Mouse (Mus musculus) activated CD4-positive, CD25-positive, alpha-beta regulatory T cell, adult 4 months (primary cell): ENCODE results near the gene Gm20388. TPM values are rescaled to one million over a fixed set of nuclear protein-coding genes. Genes with fewer than 3 reads are reported as not detected.

ENCODE experiments used
- ATAC-seq: one replicate; pipeline ENCODE4 v1.8.0; 2017
- polyA plus RNA-seq, 2 experiments: library from polyadenylated mRNA; unstranded; fragments of 100-300 nt; shearing (Covaris generic); gene quantifications; one replicate each; pipeline ENCODE4 v1.2.1; 2017

Gene Gm20388
- polyA plus RNA-seq, 2 experiments from 2014 or later = 9.9 to 12.3 TPM

DNA sequence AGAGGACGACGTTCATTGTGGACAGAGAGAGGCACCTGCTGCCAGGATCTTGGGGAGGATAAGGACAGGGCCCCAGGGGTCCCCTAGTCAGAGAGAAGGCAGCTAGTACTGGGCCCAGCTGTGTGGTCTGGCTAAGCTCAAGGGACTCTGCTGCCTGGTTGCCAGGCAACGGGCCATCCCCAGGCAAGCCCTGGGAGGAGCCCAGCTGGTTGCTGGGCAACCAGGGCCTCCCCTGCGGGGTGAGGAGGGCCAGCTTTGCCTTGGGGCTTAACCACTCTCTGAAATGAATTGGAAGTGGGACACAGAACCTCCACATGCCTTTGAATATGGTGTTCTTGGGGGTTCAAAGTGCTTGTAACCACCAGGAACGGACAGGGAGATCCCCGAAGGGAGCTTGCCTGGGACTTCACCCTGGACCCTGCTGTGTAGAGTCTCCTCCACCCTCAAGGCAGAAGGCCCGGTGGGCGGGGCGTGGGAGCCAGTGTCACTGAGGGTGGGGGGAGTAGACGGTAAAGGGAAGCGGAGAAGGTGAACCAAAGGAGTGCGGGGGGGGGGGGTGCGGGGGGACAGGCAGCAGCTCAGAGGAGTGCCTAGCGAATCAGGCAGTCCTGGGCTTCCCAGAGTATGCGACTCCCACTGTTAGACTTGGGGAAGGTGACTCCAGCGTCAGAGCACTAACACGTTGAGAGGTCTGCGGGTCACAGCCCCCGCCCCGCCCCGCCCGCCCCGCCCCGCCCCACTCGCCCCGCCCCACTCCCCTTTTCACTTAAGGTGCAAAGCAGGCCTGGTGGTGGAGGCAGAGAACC lies 266.9 kb downstream of the Gm20388 start, which contains the start of gene Fam92b:
Gene Fam92b (minus strand): TSS at position 149 of the 806 bp plus-strand sequence.
- no peak for ATAC-seq

DNA sequence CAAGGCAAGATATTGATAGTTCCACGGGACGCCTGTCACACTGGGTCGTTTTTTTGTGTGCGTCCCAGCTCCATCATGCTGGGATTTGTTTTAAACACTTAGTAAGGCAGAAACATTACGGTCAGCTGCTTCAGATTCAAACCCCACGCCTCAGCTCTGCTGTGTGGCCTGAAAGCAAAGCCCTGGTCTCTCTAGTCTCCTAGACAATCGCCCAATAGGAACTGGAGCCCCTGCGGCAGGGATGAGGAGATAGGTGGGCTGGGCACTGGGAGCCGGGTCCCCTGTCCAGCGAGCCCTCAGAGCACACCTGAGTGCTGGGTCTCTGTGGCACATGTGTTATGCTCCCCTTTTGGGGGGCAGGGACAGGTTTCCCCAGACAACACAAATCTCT lies 267.5 kb downstream of the Gm20388 start:
- ATAC-seq = no peak

DNA sequence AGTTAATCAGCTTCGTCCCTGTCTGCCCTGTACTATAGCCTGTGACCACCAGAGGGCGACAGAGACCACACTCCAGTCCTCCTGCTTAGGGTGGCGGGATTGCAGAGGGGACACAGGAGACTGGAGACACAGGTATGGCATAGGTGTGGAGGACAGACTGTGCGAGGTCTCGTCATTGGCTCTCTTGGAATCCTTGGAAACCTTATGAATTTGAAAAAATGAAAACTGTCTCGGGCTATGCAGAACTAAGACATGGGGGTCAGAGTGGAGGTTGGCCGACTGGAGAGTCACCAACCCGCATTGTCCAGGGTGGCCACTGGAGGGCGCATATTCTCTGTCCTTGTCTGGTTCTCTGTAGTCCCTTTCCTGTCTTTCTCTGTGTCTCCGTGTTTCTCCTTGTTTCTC lies 268.4 kb downstream of the Gm20388 start:
- ATAC-seq = peak; percentile 74

DNA sequence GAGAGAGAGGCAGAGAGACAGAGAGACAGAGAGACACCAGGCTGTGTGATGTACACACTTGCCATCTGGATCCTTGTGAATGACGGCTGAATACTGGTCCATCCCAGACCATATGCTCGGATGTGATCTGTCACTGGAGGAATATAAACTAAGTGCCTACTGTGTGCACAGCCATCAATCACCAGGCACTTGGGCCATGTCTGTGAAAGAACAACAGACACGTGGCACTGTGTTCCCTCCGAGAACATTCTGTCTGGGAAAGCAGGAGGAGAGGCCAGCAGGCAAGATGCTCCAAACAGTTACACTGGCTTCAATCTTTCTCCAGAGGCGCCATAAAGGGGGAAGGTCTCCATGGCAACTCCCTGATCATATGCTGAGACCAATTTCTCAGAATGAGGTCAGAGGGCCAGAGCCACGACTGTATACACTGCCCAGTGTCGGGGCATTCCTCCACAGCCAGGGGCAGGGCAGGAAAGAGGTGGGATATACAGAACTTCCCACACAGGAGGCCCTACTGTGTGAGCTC lies 269.9 kb downstream of the Gm20388 start:
- no peak for ATAC-seq

DNA sequence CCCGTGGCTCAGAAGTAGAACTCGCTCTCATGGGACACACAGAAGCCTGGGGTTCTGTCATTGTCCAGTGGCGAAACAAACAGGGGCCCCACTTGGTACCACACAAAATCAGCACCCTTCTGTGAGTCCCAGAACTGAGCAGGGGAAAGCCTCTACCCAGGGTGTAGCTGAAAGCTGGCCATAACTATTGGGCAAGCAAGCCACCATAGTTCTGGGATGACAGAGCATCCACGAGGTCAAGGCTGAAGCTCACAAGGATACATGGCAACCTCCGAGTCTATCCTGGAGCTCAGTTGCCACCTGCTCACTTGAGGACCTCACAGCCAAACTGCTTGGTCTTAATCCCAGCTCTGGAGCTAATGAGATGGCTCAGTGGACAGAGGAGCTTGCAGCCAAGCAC lies 270.6 kb downstream of the Gm20388 start:
- ATAC-seq = no peak

DNA sequence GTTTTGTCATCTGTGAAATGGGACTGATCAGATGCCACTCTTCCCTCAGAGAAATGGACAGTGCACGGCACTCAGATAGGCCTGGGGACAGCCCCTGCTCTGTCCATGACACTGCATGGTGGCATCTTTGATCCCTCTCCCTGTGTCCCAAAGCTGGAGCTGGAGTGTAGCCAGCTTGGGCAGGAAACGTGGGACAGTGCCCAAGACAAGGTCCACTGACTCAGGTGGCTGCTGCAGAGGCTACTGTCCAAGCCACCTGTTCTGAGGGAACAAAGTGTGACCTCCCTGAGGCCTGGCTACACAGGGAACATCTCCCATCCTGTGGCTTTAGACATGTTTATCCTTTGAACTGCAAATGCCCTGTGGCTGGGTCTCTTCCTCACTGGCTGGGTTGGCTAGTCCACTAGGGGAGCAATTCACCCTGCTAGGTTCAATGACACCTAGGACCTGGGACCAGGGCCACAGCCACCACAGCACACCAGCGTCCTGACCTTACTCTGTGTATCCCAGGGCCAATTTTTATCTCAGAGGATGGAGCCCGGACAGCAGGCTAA lies 271.3 kb downstream of the Gm20388 start:
- no peak for ATAC-seq

DNA sequence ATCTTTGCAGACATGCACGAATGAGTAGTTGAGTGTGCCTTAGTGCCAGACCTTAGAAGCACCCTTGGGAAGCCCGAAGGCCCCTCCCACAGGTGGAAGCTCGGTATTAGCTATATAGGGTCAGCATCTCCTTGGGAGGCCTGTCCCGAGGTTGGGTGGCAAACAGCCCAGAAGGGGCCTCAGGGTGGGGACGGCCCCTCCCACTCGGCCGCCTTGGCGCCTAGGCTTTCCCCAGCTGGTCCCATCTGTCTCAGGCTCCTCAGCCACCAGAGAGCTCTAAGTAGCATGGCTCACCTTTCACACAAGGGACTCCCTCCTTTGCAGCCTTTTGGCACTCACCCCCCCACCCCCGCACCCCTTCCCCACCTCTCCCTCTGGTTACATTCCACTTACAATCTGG lies 273.7 kb downstream of the Gm20388 start:
- ATAC-seq = no peak

DNA sequence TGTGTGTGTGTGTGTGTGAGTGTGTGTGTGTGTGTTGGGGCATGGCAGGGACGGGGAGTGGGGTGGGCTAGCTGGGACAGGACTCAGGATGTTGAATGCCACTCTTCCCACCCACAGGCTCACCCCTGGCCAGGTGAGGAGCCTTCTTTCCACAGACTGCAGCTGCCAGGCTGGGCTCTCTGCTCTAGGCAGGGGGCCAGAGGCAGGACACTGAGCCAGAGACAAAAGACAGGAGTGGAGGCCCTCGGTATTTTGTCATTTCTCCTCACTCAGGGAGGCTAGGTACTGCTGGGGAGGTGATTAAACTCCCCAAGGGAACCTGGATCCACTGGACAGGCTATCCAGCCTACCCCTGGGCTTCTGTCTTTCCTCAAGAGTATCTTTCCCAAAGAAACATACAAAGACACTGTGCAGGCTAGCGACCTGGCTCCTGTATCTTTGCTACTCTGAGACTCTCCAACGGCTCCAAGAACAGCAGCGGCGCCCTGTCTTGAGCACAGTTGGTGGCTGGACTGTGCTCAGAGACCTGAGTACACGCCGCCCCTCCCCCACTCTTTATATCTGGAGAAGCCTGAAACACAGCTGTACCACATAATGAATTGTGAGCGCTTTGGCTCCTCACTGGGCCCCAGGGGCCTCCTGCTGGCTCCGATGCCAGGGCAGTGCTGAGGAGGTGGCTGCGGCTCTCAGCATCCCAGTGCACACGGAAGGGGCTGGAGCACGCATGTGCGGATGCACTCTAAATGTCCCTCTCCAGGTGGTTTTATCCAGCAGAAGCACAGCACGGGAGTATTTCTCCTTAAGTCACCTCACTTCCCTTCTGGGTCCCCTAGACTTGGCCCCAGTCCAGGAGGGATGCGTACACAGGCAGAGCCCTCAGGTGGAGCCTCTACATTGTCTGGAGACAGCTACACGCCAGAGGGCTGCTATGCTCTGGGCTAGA lies 274.5 kb downstream of the Gm20388 start:
- no peak for ATAC-seq

DNA sequence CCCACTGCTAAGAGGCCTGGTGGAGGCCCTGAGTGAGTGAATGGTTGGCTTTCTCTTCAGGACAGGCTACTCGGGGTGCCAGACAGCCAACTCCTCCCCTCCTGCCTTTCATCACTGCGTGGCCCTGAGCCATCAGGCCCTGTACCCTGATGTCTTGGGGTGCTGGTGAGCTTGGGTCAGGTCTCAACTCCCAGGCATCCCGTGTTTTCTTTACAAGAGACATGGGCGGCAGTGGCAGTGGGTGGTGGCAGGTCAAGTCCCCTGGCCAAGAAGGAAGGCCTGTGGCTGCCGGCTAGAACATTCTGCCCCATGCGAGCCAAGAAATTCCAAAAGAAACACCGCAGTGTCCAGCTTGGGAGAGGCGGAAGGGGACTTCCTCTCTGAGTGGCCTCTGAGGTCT lies 275.8 kb downstream of the Gm20388 start:
- ATAC-seq = no peak

DNA sequence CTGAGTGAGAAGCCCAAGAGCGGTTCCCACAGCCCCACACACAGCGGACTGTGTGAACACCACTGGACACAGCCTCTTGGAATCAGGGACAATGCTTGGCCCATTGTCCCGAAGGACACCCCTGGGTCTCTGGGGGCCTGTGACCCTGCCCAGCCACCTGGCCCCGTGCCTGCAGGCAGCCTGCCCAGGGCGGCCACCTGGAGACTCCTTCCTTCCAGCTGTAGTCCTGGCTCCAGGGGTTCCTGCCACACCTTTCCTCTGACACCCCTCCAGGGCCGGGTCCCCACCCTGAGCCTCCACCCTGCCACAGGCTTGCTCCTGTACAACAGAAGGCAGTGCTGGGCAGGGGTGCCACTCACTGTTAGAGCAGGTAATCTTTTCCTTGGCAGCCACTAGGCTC lies 277.9 kb downstream of the Gm20388 start:
- ATAC-seq = no peak

DNA sequence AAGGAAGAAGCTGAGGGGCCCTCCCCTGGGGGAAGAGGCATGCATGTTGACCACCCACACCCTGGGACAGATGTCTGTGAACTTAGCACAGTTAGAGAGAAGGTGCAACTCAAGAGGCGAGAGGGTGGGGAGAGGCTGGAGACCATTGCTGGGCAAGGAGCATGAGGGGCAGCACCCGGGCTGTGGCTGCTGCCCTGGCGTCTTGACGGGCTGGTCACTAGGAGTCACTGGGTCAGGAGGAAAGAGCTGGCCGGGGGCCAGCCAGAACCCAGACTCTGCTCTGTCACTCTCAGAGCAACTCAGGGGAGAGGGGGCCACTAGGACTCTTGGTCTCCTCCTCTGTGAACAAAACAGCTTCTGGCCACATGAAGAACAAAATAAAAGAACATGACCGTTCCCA lies 278.8 kb downstream of the Gm20388 start:
- ATAC-seq = no peak

DNA sequence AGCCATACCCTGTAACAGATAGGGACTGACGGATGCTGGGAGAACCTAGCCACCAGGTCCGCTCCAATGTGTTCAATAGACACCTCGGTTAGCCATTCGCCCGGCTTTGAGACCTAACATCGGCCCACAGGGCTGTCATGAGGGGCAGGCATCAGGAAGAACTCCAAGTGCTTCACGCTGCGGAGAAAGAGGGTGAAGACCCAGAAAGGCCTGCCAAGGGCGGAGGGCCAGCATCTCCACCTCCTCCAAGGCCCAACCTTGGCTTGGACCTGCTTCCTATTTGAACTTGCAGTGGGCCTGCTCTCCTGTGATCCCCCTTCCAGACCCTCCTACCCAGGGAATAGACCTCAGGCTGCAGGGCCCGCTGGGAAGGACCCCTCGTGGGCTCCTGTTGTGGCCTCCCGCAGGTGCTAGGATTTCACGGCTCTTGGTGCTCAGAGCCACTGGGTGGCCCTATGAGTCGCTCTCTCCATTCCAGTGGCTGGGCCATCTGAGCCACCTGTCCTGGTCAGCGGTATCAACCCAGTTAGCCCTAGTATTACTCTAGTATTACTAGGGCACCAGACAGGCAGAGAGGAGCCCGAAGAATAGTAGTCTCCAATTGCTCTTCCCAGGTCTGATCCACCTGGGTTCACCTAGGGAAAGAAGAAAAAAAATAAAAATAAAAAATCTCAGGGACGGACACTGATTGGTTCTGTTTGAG lies 279.6 kb downstream of the Gm20388 start:
- ATAC-seq = no peak

DNA sequence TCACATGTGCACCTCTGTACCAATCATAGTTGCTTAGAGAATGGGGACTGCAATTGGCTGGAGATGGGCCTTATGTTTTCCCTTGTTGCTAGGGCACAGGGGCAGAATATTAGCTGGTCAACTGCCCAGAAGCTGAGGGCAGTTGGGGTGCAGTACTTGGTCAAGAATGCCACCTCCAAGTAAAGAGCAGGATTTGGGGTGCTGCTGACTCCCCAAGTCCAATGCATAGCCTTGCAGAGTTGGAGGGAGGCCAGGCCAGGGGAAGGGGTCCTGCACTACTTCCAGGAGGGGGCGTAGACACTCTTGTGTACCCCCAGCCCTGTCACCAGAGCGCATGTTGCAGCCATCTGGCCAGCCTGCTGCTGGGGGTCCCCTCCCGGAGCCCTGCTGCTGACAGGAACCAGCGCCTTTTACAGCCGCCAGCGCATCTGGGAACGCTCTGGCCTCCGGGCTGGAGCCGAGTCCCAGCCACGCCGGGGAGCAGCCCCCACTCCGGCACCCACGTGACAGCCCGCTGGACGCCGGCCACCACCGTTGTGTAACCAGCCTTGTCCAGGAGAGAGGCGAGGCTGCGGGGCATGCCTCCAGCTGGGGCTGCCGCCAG lies 280.3 kb downstream of the Gm20388 start:
- ATAC-seq = no peak

DNA sequence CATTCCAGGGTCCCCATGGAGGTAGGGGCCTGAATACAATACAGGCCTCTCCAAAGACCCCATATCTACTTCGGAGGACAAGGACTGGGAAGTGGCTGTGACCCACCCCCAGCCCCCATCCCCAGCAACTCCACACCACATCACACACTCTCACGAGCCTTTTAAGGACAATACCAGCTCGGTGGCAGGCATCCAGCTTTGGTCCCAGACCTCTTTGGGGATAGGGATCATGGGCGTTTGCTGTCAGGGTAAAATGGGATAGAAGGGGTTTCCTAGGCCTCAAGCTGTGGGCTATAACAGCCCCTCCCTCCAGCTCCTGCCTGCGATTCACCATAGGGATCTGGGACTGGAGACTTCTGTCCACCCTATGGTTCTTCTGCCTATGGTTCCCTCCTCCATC lies 281.0 kb downstream of the Gm20388 start:
- no peak for ATAC-seq

DNA sequence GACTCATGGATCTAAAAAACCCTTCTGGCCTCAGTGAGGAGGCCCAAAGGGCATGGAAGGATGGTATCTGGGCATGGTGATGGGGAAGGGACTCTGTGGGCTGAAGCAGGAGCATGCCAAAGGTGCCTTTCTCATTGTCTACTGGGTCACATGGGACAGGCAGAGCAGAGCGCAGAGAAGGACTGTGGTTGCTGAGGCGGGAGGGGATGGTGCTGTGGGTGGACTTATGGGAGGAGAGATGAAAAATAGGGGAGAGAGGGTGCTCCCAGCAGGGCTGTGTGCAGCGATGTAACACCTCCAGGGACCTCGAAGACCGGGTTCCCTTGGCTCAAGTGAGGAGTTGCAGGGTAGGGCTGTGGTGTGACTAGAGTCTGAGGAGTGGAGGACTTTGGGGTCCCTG lies 281.5 kb downstream of the Gm20388 start:
- ATAC-seq = no peak

DNA sequence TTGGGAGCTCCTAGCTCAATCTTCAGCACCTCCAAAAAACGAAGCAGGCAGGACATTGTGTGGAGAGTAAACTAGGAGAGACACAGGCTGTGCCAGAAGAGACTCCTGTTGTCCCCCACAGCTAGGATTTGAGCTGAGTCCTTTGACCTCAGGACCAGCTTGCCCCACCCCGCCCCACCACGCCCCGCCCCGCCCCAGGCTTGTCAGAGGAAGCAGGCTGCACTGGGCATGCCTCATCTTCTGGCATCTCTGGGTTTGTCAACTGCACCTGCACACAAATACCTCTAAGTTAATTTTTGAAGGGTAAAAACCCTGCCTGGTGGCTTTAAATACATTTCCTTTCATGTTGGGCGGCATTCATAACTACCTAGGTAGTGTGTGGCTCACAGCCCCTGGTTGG lies 290.7 kb downstream of the Gm20388 start:
- no peak for ATAC-seq

DNA sequence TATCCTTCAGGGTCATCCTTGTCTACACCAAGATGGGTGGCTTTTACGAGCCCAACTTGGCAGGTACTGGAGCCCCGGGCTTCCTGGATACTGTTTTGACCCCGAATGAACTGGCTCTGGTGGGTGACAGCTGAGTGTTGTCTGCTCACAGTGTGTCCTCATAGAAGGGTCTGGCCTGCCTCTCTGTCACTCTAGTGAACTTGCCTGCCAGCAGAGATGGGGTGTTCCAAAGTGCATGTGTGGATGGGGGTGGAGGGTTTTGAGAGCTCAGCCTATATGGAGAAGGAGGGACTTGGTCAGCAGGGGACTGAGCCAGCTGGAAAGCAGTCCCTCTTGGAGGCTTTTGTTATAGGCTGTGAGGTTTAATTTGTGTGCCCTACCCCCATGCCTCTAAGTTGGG lies 291.9 kb downstream of the Gm20388 start:
- ATAC-seq = no peak

DNA sequence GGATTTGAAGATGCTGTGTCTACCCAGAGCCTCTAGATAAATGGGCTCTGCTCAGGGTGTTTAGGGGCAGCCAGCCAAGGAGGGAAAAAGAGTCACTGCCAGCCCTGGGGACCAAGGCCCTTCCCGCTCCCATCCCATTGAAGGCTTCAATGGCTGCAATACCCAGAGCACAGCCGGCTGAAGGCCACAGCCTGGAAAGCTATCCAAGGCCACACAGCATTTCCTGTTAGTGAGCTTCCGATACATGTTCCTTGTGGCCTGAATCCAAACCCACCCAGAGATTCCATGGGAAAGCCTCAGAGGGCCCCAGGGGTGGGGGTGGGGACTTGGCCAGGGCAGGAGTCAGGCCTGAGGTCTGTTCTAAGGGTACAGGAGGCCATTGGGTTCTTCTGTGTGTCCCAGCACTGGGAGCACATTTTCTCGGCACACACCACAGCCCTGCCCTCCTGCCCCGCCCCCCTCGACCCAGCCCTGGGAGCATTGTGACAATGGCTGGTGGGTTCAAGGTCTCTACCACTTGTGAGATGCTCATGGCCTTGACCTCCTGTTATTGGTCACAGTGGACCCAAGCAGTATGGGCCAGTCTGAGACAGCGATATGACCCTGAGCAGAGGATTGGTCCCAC lies 294.2 kb downstream of the Gm20388 start:
- no peak for ATAC-seq

DNA sequence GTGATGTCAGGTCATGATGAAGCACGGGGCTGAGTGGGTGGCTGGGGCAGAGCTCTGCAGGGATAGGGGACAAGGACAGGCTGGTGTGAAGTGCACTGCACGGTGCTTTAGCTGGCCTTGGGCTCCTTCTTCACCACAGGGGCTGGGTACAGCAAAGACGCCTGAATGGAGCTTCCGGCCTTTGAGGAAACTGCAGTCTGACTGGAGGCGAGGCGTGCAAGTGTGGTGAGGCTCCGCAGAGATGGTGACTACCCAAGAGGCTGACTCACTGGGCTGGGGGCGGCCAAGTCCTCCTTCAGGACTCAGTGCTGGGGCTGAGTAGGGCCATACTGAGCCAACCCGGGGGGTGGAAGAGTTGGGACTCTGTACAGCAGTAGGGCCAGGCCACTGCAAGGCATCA lies 295.3 kb downstream of the Gm20388 start:
- ATAC-seq = peak; percentile 28

DNA sequence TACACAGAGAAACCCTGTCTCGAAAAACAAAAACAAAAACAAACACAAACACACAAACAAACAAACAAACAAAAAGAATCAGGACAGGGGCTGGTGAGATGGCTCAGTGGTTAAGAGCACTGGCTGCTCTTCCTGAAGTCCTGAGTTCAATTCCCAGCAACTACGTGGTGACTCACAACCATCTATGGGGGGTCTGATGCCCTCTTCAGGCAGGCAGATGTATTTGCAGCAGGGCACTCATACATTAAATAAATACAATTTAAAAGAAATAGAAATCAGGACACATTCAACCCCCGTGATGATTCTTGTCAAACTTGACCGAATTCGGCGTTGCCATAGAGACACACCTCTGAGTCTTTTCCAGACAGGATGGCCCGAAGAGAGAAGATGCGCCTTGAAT lies 296.7 kb downstream of the Gm20388 start:
- ATAC-seq = no peak

DNA sequence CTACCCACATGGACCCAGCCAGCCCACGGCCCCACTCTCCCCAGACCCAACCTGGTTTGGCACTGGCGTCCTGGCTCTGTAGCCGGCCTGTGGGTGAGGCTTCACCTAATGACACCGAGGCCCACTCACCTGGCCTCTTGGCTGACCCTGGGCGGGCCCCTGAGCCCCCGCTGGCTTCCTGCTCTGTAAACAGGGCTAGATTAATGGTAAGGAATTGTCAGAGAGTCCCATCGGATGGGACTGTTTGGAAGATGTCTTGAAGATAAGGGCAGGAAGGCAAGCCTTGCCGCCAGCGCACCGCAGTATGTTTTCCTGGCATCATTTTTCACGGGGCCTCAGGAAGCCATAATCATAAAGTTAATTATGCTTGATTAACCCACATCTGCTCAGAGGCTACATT lies 297.5 kb downstream of the Gm20388 start:
- no peak for ATAC-seq

DNA sequence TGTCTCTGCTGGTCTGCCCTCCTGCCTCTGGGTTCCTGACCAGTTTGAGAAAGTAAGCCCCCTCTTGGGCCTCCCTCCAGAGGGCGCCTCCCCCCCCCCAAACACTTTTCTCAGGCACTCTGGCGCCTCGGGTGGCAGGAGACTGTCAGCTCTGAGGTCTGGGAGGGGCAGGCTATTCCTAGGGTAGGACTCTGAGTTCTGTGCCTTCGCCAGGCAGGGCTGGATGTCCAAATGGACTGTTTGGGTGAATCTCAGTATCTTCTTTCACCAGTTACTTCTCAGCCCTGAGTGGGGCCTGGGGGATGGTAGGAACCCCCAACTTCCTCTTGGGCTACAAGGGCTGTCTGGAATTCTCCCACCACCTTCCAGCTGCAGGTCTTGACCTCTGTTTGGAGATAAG lies 300.7 kb downstream of the Gm20388 start:
- ATAC-seq = no peak
